Mouse (Mus musculus) CH12.LX (cell line): ENCODE data around the gene Malsu1.

Source experiments
- CHD1 ChIP-seq: IDR thresholded peaks from 2 replicates; pipeline ENCODE4 v1.6.1; 2012; ENCODE audit warnings: low read depth, low read length, improper control_type of control experiment, inconsistent platforms
- CHD2 ChIP-seq: IDR thresholded peaks from 2 replicates; pipeline ENCODE4 v1.6.1; 2011; ENCODE audit warnings: low read length, improper control_type of control experiment

DNA sequence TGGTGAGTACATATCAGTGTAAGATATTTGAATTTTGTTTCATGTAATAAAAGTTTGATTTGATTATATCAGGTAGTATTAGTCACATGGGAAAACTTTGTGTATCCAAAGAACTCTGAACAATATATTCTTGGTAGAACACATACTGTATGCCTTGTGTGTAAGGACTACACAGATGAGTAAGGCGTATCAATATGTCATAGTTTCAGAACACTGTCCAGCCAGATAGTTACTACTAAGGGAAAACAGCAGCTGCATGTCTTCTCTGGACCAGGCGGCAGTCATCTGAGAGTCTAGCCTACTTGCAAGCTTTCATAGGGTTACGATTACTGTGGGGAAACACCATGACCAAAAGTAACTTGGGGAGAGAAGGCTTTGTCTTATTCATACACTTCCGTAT lies 9.4 kb downstream of the Malsu1 start:
- no peak for TF ChIP-seq CHD2
- no peak for TF ChIP-seq CHD1
